Mouse (Mus musculus) kidney, adult 2 months (tissue): ENCODE data around the gene Rnaset2a.
"Not testable (repeated sequence)": the region's sequence is repeated elsewhere in the genome, so short reads cannot be mapped to it uniquely, and the experiment has no call there.

Source experiments
- CTCF ChIP-seq: fragments of 200-500 bp; conservative IDR thresholded peaks from 2 replicates; pipeline ENCODE4 v1.5.1; 2011; ENCODE audit warnings: low read depth, mild to moderate bottlenecking, control low read depth, low read length, moderate library complexity, mixed read lengths; ENCODE audit not compliant: insufficient read depth, insufficient read length
- POLR2A ChIP-seq: fragments of 200-500 bp; IDR thresholded peaks from one replicate; pipeline ENCODE4 v1.6.1; 2011; ENCODE audit warnings: low read depth, low read length, control low read depth

- TF ChIP-seq CTCF, POLR2A: not testable (repeated sequence)
Observed at GRCm38 (mm10) chr17:8116378-8116777, 31.5 kb downstream of the Rnaset2a start.
